Mouse (Mus musculus) heart, embryonic 11.5 days (tissue): ENCODE measurements around the gene Alx1. TPM values are rescaled to one million over a fixed set of nuclear protein-coding genes. Genes with fewer than 3 reads are reported as not detected.

Experiments used
- ATAC-seq: fragments of 200-750 bp; cut with Nextera tagmentation; replicated peaks from 2 replicates; pipeline ENCODE4 v1.8.0; 2017; ENCODE audit warnings: moderate library complexity; ENCODE audit not compliant: insufficient number of reproducible peaks, low FRiP score, low TSS enrichment
- H3K27ac ChIP-seq: fragments of 300-500 bp; sonication (generic); 2 replicates; pipeline ENCODE4 v1.5.1; 2014; ENCODE audit warnings: mild to moderate bottlenecking, low read depth, low read length
- H3K27me3 ChIP-seq: fragments of 300-500 bp; sonication (generic); 2 replicates; pipeline ENCODE4 v1.6.1; 2014; ENCODE audit warnings: mild to moderate bottlenecking, low read length, mixed read lengths; ENCODE audit not compliant: control insufficient read depth, insufficient read depth
- H3K36me3 ChIP-seq: fragments of 300-500 bp; sonication (generic); 2 replicates; pipeline ENCODE4 v1.6.1; 2014; ENCODE audit warnings: mild to moderate bottlenecking, low read length, moderate library complexity, mixed read lengths; ENCODE audit not compliant: control insufficient read depth, insufficient read depth
- H3K4me1 ChIP-seq: fragments of 300-500 bp; sonication (generic); 2 replicates; pipeline ENCODE4 v1.6.1; 2014; ENCODE audit warnings: low read length; ENCODE audit not compliant: control insufficient read depth, insufficient read depth
- H3K4me2 ChIP-seq: fragments of 300-500 bp; sonication (generic); 2 replicates; pipeline ENCODE4 v1.6.1; 2014; ENCODE audit warnings: mild to moderate bottlenecking, moderate library complexity
- H3K4me3 ChIP-seq: fragments of 300-500 bp; sonication (generic); 2 replicates; pipeline ENCODE4 v1.5.1; 2014; ENCODE audit warnings: low read depth, low read length
- H3K9ac ChIP-seq: fragments of 300-500 bp; sonication (generic); 2 replicates; pipeline ENCODE4 v1.6.1; 2014; ENCODE audit warnings: mild to moderate bottlenecking, low read depth, low read length, moderate library complexity
- H3K9me3 ChIP-seq: fragments of 300-500 bp; sonication (generic); replicated peaks from 2 replicates; pipeline ENCODE4 v1.6.1; 2016; ENCODE audit warnings: low read length; ENCODE audit not compliant: control insufficient read depth
- WGBS: fragments of 180-500 bp; shearing (Covaris S2); extraction: QIAGEN DNeasy Blood & Tissue Kit; methylation state at CpG from one replicate; pipeline ENCODE4 v1.1.7; 2014; ENCODE audit not compliant: insufficient replicate concordance; 5-methylcytosine and 5-hydroxymethylcytosine counted together
- polyA plus RNA-seq: library from polyadenylated mRNA; unstranded; fragments of >200 nt; fragmentation: Nextera tagmentation; extraction: Ambion mirVana; gene quantifications from 2 replicates; pipeline ENCODE4 v1.2.1, GENCODE M21; 2014

The Alx1 gene
- 3.6 TPM in 2 replicates for polyA plus RNA-seq

DNA sequence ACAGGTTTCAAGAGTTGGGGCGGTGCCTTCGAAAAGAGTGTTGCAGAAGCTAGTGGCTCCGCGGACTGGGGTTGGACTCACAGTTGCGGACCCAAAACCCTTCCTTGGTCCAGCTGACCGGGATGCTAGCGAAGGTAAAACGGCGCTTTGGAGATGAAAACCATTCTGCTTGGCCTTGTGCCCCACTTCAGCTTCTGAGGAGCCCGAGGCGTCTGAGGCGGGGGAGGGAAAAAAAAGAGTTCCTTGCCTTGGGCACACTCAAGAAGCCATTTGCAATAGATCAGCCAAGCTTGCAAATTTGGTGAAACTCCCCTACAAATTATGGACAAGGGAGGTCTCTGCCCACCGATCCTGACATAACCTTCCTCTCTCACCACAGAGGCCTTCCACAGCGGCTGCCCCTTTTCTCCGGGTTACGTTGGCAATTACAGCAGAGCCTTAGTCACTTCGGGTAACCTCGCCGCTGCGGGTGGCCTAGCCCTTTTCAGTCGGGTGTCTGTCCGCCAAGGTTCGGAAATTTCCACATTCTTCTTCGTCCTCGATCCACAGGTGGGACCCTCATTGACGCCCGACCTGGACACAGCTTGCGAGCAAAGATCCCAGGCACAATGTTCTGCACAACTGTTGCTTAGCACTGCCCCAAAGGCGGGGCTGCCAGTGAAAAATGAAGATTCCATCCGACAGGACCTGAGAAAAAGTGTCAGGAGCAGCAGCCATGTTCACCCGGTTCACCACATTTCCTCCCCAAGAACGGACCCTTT is at the start of gene Alx1:
TSS of gene Alx1 (minus strand) at position 486 of the 761 bp plus-strand sequence.
- Histone ChIP-seq H3K4me3 (peak within 1 kb of the TSS; percentile 51), H3K36me3 (no peaks in the 10 kb centered on the region), H3K4me2 (peak within 1 kb of the TSS; percentile 75), H3K27me3 (peaks cover 67% of the 10 kb centered on the region), H3K9ac (no peak within 1 kb of the TSS), H3K9me3 (no peaks in the 10 kb centered on the region), H3K4me1 (0 out of 2 replicates have a peak, but pooled peaks cover 4% of the 10 kb centered on the region), H3K27ac (no peak within 1 kb of the TSS)
- ATAC-seq: no peak
- 2% methylated on average over 32 of the region's 32 CpGs for WGBS

DNA sequence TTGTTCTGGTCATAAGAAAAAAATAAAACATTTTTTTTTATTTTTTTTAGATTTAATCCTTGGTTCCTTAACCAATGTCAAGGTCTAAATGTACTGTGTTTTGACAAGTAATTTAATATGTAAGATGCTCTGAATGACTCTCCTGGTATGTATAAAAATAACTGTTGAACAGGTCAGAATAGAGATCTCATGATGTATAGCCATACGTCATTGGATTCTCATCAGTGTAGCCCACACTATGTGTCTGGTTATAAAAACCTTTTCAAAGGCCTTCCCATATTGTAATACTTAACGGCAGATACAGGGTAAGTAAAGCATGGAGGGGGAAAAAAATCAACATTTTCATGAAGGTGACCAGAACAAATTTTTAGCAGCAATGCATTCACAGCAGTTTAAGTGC is 19.6 kb upstream of the Alx1 start:
- Histone ChIP-seq H3K4me1 (no peaks in the 10 kb centered on the region), H3K4me2 (no peak overlapping the region), H3K9me3 (no peaks in the 10 kb centered on the region), H3K9ac (no peak overlapping the region), H3K27ac (no peak overlapping the region), H3K36me3 (no peaks in the 10 kb centered on the region), H3K4me3 (no peak overlapping the region), H3K27me3 (no peaks in the 10 kb centered on the region)
- ATAC-seq: no peak
- WGBS: 85% methylated on average over 2 of the region's 2 CpGs

DNA sequence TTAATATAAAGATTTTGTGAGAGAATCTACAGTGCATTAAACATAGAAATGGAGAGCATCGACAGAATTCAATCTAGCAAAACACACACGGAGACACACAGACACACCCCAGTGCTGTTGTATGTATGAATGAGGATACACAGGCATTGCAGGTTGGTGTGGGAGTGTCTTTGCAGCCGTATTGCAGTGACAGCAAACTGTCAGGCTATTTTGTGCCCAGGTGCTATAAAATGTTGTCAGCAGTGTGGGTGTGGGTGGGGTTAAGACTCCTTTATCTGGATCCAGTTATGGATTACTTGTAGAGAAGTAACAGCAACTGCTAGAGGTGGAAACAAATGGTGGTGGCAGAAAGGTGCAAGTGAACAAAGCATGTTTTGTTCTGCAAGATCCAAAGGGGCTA is 16.6 kb upstream of the Alx1 start:
- 55% methylated on average over 3 of the region's 3 CpGs for WGBS
- Histone ChIP-seq H3K4me3 (no peak overlapping the region), H3K9ac (no peak overlapping the region), H3K4me1 (no peaks in the 10 kb centered on the region), H3K27ac (no peak overlapping the region), H3K9me3 (no peaks in the 10 kb centered on the region), H3K27me3 (no peaks in the 10 kb centered on the region), H3K36me3 (no peaks in the 10 kb centered on the region), H3K4me2 (no peak overlapping the region)
- ATAC-seq: no peak

DNA sequence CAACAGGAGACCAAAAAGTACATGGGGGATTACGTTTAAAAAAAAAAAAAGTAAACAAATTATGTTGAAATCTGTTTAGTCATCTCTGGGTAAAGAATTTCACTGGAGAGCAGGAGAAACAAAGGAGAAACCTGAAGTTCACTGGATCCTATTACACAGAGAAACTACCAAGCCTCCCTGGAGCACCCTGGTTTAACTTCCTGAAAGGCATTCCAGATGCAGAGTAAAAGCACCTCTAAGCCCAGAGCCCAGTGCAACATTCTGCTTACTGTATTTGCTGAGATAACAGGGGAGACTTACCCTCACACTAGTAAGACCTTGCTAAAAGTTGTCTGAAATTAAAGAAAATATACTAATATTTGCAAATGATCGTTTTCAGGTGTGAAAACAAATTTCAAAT is 15.0 kb upstream of the Alx1 start:
- Histone ChIP-seq H3K9me3 (no peaks in the 10 kb centered on the region), H3K36me3 (no peaks in the 10 kb centered on the region), H3K4me2 (no peak overlapping the region), H3K27ac (no peak overlapping the region), H3K27me3 (no peaks in the 10 kb centered on the region), H3K9ac (no peak overlapping the region), H3K4me1 (no peaks in the 10 kb centered on the region), H3K4me3 (no peak overlapping the region)
- ATAC-seq: no peak
- WGBS: 55% methylated on average over 2 of the region's 2 CpGs

DNA sequence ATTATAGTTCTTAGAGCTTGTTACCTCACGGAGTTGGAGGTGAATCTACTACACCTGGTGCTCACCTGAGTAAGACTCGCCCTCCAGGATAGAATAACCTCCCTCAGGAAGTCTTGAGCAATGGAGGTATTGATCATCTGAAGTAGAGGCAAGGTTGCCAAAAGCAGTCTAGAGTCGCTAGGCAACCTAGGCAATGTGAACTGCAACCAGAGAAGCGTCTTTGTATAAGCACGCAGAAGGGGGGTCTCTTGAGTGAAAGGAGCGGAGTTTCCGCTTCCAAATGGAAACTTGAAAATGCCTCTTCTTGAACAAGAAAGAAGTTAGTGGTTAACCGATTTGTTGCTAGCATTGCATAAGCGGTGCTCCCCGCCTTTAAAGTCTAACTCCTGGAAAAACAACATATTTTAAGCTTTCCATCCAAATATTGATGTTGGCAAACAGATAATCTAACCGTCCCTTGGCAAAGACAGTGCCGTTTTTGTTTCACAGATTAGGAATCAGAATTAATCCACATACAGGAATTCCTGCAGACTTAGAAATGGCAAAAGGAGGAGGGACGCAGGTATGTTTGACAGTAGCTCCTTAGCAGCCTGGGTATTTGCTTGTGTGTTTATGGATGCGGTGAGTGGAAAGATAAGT is 5.1 kb upstream of the Alx1 start:
- no peak overlapping the region for H3K4me3 ChIP-seq
- no peak overlapping the region for H3K4me2 ChIP-seq
- H3K9me3 ChIP-seq: no peaks in the 10 kb centered on the region
- H3K27me3 ChIP-seq: peaks cover 43% of the 10 kb centered on the region
- no peak overlapping the region for H3K9ac ChIP-seq
- H3K4me1 ChIP-seq: no peaks in the 10 kb centered on the region
- ATAC-seq: no peak
- H3K36me3 ChIP-seq: no peaks in the 10 kb centered on the region
- 2% methylated on average over 14 of the region's 14 CpGs for WGBS
- no peak overlapping the region for H3K27ac ChIP-seq

DNA sequence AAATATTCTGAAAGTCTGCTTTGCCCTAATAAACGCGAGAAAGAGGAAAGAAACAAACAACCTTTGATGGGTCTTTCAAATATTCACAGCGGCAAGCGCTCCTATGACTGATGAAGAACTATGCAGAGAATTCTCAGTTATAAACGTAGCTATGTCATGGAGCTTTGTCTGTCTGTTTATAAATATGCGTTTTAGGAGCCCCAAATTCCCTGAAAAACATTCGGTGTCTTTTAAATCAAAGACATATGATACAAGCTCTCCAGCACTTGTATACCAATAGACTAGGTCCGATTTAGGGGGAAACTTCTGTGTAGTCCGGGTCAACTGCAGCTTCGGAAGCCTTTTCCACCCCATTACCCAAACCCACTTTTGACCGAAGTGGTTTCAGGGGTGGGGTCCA is 916 bp upstream of the Alx1 start:
- Histone ChIP-seq H3K4me3 (no peak overlapping the region), H3K9me3 (no peaks in the 10 kb centered on the region), H3K36me3 (no peaks in the 10 kb centered on the region), H3K27me3 (peaks cover 70% of the 10 kb centered on the region), H3K9ac (no peak overlapping the region), H3K4me2 (no peak overlapping the region), H3K27ac (no peak overlapping the region), H3K4me1 (0 out of 2 replicates have a peak, but pooled peaks cover 4% of the 10 kb centered on the region)
- ATAC-seq: no peak
- WGBS: 7% methylated on average over 11 of the region's 11 CpGs

DNA sequence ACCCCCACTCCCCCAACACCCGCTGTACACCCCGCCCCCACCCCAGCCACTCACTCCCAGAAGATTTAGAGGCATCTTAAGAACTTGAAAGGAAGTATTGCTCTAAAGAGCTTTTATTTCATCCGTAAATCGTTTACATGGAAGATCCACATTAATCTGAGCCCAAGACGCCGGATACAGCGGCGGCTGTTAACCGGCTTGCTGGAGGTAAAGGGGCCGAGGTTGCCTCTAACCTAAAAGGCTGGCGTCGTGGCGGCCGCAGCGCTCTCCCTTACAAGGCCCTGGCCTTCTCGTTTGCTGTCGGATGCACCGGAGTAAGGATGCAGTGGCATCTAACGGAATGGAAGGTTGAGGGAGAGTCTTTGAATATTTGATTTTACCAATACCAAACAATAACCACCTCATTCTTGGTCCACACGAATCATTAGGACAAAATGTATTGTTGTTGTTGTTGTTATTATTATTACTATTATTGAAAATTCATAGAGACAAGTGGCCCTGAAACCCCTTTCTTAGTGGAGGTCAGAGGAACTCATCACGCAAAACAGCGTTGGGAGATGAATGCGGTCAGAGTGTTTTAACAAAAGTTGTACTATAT is 784 bp downstream of the Alx1 start:
- H3K9me3 ChIP-seq: no peaks in the 10 kb centered on the region
- no peak overlapping the region for H3K9ac ChIP-seq
- H3K4me1 ChIP-seq: 0 out of 2 replicates have a peak, but pooled peaks cover 4% of the 10 kb centered on the region
- peak overlapping the region; percentile 51 for H3K4me3 ChIP-seq
- H3K4me2 ChIP-seq: peak overlapping the region; percentile 75
- no peaks in the 10 kb centered on the region for H3K36me3 ChIP-seq
- ATAC-seq: no peak
- no peak overlapping the region for H3K27ac ChIP-seq
- 2% methylated on average over 22 of the region's 23 CpGs for WGBS
- H3K27me3 ChIP-seq: peaks cover 60% of the 10 kb centered on the region

DNA sequence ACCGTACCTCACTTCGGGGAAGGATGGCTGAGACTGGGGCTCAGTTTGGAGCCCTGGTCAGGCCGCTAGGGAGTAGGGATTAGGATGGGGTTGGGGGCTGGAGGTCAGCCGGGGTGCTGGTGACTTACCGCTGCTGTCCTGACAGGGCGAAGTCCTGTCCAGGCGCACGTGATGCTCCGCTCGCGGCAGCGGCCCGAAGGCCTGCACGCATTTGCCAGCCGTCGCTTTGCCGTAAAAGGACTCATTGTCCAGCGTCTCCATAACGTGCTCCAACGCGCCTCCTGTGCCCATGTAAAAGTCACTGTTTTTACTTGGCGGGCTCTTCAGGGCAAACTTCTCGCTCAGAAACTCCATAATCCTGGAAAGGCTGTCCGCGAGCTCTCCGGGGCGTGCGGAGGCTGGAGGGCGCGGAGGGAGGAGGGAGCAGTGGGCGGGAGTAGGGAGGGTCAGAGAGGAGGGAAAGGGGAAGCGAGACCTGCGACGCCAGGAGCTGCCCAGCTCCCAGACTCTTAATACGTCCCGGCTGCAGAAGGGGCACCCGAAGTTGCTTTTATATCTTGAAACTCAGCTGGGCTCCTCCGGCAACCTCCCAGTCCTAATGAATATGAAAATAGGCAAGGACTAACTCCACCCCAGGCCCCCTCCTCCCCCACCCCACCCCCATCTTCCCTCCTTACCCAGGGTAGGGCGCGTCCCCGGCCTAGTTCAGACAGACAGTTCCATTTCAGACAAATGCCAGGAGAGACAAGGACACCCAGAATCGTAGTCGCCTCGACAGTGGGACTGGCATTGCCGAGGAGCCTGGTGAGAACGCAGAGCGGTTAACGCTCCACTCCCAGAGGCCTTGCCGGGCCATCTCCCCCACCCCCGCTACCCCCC is 1.5 kb downstream of the Alx1 start:
- Histone ChIP-seq H3K4me2 (peak overlapping the region; percentile 75), H3K9ac (no peak overlapping the region; the same call in 1 of the 2 replicates), H3K27ac (no peak overlapping the region), H3K27me3 (peaks cover 59% of the 10 kb centered on the region), H3K36me3 (no peaks in the 10 kb centered on the region), H3K9me3 (no peaks in the 10 kb centered on the region), H3K4me3 (peak overlapping the region; percentile 51), H3K4me1 (0 out of 2 replicates have a peak, but pooled peaks cover 4% of the 10 kb centered on the region)
- ATAC-seq: peak; percentile 74
- under 1% methylated on average over 49 of the region's 50 CpGs for WGBS
